Mouse (Mus musculus) mouse trophoblast stem cell (cell line): ENCODE measurements around the gene Ttyh2.

ENCODE experiments used
- in situ Hi-C, 2 experiments: fragments of 300-500 bp; cut with MseI, MboI; formaldehyde crosslinking; loops; 2 replicates in 1 of 2; 3 replicates in 1 of 2; pipeline ENCODE4 v1.15.1; 2025

Gene Ttyh2

DNA sequence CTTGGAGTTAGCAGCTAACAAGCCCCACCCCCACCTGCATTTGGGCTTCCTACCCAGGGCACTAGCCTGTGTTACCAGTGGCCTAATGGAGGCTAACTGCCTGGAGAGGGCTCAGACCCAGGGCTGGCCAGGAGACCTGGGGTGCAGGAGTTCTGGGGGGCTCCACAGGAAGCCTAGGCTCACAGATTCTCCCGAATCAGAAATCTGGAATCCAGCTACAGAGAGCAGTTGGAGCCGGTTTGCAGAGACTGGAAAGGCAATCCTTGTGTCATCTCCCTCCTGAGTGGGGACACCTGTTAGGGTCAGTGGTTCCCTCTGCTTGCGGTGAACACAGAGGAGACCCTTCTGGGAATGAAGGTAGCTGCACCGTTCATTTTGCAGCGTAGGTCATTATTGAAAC is 5.8 kb downstream of the Ttyh2 start:
- in situ Hi-C loops = no loop called here

DNA sequence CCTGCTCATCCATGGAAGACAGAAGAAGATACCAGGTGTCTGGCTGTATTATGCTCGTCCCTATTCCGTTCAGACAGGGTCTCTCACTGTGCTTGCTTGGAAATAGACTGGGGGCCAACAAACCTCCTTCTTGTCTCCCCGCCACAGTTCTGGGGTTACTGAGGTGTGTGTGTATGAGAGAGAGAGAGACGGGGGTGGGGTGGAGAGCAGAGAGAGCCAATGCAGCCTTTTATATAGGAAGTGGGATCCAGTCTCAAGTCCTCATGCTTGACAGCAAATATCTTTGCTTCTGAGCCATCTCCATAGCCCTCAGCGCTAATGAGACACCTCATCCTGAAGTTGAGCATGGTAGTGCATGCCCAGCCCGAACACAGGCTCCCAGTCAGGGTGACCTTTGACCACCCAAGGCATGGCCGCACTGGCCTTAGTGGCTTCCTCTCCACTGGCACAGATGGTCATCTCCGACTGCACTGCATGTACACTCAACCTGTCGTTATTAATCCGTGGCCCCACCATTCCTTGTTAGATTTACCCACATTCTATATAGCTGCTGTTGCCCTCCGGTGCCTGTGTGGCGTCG is 7.2 kb downstream of the Ttyh2 start:
- in situ Hi-C loops = no loop called here

DNA sequence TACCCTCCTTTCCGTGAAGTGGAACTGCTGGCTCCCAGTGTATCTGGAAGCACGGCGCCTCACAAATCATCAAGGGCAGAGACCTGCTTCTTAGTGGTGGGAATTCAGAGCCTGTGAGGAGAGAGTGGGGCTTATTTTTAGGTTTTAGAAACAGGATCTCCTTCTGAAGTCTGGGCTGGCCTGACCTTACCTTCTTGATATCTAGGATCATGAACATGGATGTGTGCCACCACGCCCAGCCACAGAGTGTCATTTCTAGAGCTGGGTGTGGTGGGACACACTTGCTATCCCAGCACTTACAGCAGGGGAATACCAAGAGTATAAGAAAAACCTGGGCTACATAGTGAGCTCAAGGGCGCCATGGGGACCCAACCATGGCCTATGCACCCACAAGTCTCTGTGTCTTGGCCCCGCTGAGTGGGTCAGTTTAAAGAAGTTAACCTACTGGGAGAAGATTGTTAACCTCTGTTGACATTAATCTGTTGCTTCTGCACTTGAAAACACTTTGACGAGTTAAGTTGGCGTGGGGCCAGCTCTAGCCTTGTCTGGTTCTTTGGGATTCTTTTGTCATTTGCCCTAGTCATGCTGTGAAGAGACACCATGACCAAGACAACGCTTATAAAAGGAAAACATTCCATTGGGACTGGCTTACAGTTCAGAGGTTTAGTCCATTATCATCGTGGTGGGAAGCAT is 7.9 kb downstream of the Ttyh2 start:
- in situ Hi-C loops = no loop called here

DNA sequence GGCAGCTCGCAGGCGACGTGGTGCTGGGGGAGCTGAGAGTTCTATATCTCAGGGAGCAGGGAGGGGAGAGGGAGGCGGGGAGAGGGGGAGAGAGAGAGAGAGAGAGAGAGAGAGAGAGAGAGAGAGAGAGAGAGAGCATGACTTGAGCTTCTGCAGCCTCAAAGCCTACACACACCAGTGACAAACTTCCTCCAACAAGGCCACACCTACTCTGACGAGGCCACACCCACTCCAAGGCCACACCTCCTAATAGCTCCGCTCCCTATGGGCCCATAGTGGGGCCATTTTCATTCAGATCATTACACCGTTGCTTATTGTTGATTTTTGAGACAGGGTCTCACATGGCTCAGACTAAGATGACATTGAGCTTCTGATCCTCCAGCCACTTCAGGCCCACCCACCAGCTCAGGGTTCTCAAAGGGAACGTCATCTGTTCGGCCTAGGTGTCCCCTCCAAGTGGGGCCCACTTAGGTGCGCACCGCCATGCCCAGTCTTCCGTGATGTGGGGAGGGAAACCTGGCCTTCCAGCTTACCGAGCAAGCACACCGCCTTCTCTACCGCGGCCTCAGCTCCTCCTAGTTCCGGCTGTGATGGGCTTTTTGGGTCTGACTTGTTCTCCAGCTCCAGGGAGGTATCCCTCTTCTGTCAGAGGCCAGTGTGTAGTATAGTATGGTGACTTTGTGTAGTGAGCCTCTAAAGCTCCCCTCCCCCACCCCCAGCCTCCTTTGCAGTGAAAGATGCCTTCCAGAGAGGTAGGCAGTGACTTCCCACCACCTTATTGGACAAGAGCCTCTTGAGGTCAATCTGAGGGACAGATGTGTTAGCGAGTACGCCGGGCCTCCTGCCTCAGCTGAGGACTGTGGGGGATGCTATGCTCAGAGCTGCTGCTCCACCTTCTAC is 8.7 kb downstream of the Ttyh2 start:
- in situ Hi-C loops = no loop called here

DNA sequence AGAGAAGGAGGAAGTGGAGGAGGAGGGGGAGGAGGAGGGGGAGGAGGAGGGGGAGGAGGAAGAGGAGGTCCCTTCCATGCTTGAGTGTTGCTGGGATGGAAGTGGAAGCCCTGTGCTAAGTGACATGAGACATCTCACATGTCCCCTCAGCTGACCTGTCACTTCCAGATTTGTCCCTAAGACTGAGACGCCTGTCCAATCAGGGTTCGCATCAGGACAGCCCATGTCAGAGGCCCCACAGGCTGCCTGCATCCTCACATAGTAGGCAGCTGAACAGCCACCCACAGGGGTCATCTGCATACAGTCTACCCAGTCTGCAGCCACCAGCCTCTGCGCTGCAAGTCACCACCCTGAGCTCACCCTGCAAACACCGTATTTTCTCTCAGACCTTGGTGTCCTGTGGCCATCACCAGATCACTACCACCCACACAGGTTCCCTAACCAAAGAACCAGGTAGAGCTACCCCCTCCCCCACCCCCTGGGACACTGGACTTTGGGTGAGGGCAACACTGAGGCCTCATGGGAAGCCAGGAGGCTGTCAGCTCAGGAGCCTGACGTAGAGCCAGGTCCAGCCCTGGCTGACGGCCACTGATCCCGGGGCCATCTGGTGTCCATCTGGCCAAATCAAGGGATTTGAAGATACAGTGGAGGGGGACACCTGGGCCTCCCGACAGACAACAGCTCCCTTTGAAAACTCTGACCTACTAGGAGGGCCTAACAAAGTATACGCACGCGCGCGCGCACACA is 9.6 kb downstream of the Ttyh2 start:
- in situ Hi-C loops = no loop called here

DNA sequence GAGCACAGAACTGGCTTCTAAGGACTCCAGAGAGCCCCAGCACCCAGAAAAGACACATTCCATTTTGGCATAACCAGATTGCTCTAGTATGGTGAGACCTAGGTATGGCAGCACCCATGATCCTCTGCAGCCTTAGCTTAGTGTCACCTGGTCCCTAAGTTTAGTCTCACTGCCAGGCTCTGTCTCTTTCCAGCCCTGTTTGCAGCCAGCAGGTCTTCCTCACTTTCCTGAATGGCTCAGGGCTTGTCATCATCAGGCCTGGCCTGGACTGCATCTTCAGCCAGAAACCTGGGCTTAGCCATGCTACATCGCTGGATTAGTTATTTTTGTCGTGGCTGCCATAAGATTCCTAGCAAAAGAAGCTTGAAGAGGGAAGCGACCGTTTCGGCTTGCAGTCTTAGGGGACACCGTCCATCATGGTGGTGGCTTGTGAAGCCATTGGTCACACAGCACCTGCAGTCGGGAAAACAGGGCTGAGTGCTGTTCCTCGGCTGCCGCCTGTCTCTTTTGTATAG is 10.4 kb downstream of the Ttyh2 start:
- in situ Hi-C loops = no loop called here

DNA sequence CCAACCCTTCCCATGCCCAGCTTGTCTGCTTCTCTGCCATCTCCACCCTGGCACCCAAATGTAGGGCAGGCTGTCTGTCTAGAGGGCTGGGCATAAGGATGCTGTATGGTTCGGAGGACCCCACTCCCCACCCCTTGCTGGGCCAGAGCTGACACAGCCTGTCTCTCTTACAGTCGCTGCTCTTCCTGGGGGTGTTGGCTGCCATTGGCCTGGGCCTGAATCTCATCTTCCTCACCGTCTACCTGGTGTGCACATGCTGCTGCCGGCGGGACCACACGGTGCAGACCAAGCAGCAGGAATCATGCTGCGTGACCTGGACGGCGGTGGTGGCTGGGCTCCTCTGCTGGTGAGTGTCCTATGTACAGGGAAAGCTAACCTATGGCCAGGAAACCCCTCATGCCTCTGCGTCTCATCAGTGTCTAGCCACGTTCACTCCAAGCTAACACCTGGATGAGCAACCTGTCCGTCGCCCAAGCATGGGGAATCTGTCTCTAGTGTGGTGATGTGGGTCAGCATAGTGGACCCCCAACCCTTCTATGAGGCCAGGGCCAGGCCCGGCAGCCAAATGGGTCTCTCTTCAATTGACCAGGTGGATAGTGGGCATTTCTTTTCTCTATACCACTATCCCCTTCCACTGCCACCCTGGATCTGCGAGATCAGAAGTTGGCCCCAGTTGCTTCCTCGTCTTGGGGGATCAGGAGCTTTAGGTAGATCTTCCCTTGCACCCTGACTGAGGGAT is 11.2 kb downstream of the Ttyh2 start:
- in situ Hi-C loops = no loop called here

DNA sequence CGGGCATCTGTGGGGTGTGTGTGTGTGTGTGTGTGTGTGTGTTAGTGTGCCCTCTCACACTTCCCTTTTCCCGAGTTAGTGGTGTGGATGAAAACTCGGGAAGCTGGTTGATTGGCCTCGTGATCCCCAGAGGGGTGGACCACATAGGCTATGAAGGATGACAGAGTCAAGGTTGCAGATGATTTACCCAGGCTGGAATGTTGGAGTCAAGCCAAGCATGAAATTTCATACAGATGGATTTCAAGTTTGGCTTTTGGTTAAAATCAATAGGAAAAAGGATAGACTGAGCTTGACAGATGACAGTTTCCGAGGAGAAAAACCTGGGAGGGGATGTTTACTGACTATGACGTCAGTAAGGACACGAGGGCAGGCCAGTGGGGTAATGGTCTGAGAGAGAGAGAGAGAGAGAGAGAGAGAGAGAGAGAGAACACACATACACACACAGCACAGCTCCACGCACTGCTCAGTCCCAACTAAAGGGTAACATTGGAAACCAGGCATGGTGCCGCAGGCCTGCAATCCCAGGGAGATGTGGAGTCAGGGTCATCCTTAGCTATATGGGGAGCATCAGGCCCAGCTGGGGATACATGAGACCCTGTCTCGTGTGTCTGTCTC is 12.4 kb downstream of the Ttyh2 start:
- in situ Hi-C loops = no loop called here

DNA sequence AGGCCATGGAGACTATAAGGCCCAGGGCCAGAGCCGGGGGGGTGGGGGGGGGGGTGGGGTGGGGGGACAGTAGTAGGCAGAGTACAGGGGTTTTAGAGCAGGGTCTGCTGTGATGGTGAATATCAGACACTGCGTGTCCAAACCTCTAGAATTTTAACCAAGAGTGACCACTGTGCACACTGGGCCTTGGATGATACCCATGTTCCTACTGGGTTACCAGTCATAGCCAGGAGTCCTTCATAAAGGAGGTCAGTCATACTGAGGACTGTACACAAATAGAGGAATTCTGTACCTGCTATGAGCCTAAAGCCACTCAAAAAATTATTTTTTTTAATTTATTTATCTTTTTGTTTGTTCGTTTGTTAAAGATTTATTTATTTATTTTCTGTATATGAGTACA is 13.5 kb downstream of the Ttyh2 start:
- in situ Hi-C loops = no loop called here

DNA sequence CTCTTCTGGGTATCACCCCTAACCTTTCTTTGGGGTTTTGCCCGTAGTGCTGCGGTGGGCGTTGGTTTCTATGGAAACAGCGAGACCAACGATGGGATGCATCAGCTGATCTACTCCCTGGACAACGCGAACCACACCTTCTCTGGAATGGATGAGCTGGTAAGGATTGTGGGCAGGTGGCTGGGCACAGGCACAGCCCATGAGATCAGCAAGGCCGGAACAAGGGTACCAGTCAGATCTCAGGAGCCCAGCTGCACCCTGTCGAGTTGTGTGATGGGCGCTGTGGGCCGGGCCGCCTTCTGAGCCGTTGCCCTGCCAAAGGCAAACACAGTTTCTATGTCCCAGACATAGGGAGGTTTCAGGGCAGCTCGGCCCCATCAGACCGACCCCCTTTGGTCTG is 15.0 kb downstream of the Ttyh2 start:
- in situ Hi-C loops = no loop called here

DNA sequence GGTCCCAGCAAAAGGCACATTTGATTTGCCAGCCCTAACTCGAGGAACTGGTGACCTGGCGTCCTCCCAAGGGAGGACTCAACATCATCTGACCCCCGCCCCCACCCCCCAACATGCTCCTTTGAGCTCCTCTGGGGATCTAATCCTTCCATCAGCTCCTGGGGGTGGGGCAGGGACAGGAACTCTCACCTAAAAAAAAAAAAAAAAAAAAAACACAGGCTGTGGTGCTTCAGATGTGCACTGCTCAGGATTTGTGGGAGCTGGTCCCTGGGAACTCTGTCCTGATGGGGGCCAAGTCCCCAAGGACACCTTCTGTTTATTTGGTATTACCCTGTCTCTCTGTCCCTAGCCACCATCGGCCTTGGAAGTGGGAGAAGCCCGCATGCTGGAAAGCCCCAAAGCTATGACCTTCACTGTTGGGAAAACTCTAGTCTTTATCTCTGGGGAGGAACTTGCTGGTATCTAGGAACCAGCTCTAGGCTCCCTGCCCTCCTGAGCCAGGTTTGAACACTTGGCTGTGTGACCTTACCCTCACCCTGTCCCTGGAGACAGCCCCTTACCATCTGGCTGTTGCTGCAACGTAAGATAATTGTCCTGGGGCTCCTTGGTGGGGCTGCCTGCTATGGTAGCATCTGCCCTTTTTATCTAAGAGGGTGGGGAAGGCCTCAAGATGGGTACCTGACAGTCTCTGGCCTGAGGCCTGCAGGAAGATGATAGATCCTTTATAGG is 16.4 kb downstream of the Ttyh2 start:
- in situ Hi-C loops = no loop called here

DNA sequence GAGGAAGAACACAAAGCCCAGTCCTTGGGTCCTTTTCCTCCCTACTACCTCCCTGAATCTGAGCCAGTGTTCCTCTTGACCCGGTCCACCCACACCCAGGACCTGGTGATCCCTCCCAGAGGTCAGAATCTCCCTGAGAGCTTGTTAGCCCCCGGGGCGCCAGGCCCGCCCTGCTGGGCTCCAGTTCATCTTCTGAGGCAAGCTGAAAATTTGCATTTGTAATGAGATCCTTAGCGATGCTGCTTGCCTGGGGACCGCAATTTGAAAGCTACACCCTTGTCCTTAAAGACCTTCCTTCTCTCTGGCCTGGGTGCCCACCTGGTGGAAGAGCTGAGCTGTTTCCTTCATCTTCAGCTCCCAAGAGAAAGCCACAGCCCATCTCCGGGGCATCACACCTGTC is 17.4 kb downstream of the Ttyh2 start:
- in situ Hi-C loops = no loop called here

DNA sequence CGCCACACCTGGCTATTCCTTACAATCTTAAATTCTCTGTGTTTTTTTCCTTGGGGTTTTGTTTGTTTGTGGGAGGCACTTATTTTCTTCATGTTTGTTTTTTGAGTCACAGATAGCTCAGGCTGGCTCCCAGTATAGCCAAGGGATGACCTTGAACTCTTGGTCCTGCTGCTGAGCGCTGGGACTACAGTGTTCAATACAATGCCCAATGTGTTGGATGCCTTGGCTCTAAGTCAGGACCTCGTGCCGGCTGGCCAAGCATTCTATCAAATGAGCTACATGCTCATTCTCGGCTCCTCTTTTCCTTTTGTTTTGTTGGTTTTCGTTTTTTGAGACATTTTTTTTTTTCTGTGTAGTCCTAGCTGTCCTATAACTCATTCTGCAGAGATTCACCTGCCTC is 18.2 kb downstream of the Ttyh2 start:
- in situ Hi-C loops = no loop called here

DNA sequence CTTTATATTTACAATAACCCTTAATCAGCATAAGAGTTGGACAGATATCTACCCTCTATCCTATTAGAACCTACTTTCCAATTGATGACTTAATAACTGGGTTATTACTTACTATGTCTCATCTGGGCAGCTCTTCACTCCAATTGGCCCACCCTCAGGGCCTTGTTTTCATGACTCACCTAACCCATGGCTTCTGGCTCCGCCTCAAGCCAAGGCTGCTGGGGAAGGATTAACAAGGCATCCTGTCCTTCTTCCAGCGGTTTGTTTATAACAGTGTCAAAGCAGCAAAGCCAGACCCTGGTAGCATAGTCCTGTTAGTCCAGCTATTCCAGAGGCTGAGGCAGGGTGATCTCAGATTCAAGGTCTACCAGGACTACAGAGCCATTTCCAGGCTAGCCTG is 19.2 kb downstream of the Ttyh2 start:
- in situ Hi-C loops = no loop called here

DNA sequence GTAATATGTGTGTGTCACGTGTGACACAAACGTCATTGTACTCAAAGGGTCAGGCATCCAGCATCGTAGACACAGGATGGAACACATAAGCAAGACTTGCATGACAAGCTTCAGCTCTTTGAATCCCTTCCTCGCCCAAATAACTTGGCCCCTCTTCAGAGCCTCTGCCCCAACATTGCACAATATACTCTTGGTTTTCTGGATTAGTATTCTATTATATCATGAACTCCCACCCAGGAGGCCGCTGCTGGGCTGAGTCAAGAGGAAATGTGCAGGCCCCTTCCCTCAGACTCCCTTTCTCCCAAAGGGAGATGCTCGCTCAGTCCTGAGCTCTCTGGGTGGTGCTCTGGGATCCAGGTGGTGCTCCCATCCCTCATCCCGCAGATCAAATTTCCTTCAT is 23.3 kb downstream of the Ttyh2 start:
- in situ Hi-C loops = no loop called here

DNA sequence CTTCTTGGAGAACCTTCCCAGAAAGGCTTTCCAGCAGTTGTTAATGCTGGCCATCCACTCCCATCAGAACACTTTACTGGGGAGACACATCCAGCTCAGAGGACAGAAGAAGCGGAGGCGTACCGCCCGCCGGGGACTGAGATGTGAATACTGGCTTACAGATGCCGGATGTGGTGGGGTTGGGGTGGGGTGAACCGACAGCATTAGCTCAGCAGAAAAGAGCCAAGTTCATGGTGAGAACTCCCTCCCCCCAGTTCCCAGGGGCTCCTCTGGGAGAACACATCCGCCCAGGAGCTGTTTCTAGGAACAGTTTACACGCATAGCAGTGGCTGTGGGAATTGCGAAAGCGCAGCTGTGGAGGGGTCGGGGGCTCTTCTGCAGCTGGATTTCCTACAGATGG is 24.3 kb downstream of the Ttyh2 start:
- in situ Hi-C loops = no loop called here

DNA sequence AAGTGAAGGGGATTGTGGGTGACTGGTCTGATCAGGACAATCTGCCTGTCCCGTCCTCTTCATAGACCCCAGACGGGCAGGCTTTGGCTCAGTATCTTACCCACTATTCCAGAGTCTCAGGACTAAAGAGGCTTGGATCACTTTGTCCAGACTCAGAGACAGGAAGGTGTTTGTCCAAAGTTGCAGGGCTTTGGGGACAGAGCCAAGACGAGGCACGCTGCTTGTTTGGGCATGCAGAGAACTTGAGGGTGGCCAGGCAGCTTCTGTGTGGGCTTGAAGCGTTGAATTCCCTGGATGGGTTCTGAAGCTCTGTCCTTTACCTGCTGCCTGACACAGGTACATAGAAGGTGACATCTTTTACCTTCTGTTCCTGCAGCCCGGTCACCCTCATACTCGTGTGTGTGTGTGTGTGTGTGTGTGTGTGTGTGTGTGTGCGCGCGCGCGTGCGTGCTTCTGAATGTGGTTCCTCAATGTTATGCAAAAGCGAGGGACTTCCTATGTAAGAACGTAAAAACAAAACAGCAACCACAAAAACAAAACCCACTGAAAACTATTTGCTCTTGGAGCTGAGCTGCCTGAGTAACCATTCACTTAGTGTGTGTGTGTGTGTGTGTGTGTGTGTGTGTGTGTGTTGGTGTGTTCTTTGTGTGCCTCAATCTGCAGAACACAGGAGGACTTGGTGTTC is 27.2 kb downstream of the Ttyh2 start:
- in situ Hi-C loops = no loop called here

DNA sequence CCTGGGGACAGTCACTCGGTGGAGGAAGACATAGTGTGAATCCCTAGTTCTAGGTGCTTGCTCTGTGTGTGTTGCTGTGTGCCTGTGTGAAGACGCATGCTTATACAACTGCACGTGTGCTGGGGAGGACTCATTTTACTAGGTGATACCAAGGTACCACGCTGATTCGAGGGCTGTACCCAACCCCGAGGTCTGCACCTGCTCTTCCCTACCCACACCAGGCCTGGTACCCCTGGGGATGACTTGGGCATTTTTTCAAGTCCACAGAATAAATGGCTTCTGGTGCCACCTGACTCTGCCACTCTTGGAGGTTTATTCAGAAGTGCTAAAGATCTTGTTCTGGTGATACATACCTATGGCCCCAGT is 27.7 kb downstream of the Ttyh2 start:
- in situ Hi-C loops = no loop called here

DNA sequence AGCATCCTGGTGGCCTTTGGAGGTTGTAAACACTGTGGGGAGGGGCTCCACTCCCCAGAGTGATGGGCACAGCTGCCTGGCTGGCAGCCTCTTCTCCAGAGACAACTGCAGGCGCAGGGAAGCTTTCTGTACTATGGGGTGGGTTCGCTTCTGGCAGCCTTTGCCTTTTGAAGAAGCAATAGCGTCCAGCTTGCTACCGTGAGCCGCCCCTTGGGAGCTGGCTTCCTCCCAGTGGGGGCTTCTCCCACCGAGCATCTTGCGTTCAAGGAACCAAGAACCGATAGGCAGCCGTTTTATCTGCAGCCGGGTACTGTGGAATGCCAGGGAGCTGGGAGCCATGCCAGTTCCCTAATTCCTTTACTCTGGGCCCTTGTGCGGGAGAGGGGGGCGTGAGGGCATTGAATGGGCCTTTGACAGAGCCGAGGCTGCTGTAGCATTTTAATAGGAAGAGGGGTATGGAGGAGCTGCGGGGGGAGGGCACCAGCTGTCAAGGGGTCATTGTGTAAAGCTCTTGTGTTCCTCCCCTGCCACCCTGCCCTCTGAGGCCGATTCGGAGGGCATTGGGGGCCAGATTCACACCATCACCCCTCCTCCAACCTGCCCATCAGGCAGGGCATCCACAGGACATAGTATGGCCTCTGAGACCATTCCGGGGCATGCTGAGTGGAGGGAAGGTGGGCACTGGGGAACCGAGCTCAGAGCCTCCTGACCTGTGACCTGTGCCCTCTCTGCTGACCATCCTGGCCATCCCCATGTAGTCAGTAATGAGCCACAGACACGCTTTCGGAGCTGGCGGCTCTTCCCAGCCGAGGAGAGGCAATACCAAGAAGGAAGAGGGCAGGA is 29.1 kb downstream of the Ttyh2 start:
- in situ Hi-C loops = no loop called here
